Mouse (Mus musculus) small intestine, adult 2 months (tissue): ENCODE data around the gene Cfap45. TPM values are rescaled to one million over a fixed set of nuclear protein-coding genes. Genes with fewer than 3 reads are reported as not detected.
A peak's percentile ranks its signal among the peaks of the same experiment; 100 is the strongest.

Experiments
- H3K27ac ChIP-seq: fragments of 200-500 bp; 2 replicates; pipeline ENCODE4 v1.5.1; 2012; ENCODE audit warnings: low read depth, low read length, control low read depth, inconsistent platforms; ENCODE audit not compliant: insufficient read depth
- H3K27me3 ChIP-seq: fragments of 200-500 bp; 2 replicates; pipeline ENCODE4 v1.6.1; 2012; ENCODE audit warnings: mild to moderate bottlenecking, moderate library complexity, low read length, inconsistent platforms; ENCODE audit not compliant: control insufficient read depth, insufficient read depth
- H3K36me3 ChIP-seq: fragments of 200-500 bp; 2 replicates; pipeline ENCODE4 v1.6.1; 2012; ENCODE audit warnings: mild to moderate bottlenecking, low read length, control low read depth, inconsistent platforms; ENCODE audit not compliant: control insufficient read depth, insufficient read depth
- H3K4me1 ChIP-seq: fragments of 200-500 bp; 2 replicates; pipeline ENCODE4 v1.6.1; 2012; ENCODE audit warnings: low read length, inconsistent platforms, mixed read lengths; ENCODE audit not compliant: control insufficient read depth, insufficient read depth, insufficient read length
- H3K4me3 ChIP-seq: fragments of 200-500 bp; 2 replicates; pipeline ENCODE4 v1.5.1; 2012; ENCODE audit warnings: low read depth, mild to moderate bottlenecking, control low read depth, inconsistent platforms, low read length, moderate library complexity
- CTCF ChIP-seq: fragments of 200-500 bp; IDR thresholded peaks from 2 replicates; pipeline ENCODE4 v1.5.1; 2012; ENCODE audit warnings: low read depth, mild to moderate bottlenecking, control low read depth, inconsistent platforms, low read length, moderate library complexity, mixed read lengths; ENCODE audit not compliant: insufficient replicate concordance, insufficient read length; ENCODE audit errors: extremely low read depth
- POLR2A ChIP-seq: fragments of 200-500 bp; IDR thresholded peaks from 2 replicates; pipeline ENCODE4 v1.6.1; 2012; ENCODE audit warnings: low read depth, mild to moderate bottlenecking, control low read depth, inconsistent platforms, low read length, moderate library complexity
- WGBS: fragments of 180-500 bp; shearing (Covaris S2); methylation state at CpG from one replicate; pipeline ENCODE4 v1.1.7; 2018; 5-methylcytosine and 5-hydroxymethylcytosine counted together
- polyA plus RNA-seq: library from polyadenylated mRNA; depleted of rRNA; stranded (reverse); fragments of >200 nt; gene quantifications from 2 replicates; pipeline ENCODE4 v1.2.3, GENCODE M21; 2012

Cfap45 gene
- polyA plus RNA-seq, 1 experiment, result 0.29 TPM

DNA sequence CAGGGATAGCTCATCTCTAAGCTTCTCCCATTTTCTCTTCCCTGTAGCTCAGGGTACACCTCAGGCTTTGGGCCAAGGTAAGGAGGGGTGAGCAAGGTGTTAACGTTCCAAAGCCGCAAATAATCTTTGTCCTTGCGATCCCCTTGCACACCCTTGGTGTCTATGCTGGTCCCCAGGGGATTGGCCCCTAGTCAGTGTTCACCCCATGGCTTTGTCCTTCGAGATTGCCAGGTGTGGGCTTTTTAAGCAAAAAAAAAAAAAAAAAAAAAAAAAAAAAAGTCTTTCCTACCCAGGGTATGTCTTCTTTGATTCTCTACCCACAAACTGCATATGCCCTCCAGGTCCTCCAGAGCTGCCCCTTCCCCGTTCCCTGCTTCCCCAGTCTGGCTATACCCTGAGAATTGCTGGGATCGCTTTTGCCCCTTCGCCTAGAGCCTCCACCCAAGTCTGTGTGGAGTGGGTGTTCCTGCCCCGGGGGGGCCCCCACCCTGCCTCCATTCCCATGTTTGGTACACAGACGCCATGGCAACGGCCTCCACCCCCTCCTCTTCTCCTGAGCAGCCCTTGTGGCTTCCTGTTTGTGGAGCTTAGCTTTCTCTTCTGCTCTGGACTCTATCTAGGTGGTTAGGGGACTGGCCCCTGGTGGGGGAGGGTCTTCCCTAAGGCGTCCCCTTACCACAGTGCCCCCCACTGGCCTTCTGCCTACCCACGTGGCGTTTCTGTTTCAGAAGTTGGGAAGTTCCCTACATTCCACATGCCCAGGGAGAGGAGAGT is 19.0 kb upstream of the Cfap45 start:
- H3K36me3 ChIP-seq, result peaks cover 25% of the 10 kb centered on the region
- peaks cover 21% of the 10 kb centered on the region for H3K4me1 ChIP-seq
- 5% methylated on average over 13 of the region's 13 CpGs for WGBS
- peak overlapping the region; percentile 97 for H3K27ac ChIP-seq
- TF ChIP-seq CTCF (no peak; the same call in 1 of the 2 replicates), POLR2A (no peak)
- H3K4me3 ChIP-seq, result peak overlapping the region; percentile 90
- no peaks in the 10 kb centered on the region for H3K27me3 ChIP-seq

DNA sequence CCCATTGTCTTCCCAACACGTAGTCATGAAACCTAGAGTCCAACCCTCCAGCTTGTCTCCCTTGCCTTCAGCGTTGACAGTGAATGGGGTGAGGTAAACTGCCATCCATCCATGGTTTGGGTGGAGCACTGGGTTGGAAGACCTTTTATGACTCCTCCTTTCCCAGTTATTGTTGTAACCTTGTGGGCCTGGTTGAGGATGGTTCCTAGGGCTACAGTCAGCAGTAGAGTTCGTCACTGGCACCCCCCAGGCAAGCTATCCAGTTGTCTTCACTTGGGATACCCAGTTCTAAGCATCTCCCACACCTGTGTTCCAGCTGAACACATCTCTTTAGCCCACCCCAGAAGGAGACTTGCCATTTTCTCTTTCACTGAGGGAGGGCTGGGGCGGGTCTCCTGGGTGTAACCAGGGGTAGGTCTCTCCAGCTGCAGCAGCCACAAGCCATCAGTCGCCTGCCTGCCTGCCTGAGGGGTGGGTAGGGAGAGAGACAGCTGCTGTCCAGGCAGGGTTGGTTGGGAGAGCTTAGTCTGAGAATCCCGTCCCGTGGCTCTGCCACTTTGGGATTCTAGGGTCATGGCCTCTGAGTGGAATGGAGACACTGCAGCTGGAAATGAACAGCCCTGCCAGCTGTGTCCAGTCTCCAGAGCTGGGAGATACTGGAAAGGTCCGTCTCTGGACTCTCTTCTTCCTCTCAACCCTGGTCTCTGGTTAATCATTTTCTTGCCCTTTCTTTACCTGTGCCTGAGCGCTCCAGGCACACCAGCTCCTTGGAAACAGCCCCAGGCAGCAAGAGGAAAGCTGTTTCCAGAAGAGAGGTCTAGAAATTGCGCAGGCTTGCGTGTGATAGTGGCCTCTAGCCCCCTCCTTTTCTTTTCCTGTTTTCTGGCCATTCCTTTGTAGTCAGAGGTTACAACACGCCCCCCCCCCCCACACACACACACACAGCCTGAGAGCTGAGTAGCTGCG is 18.2 kb upstream of the Cfap45 start:
- H3K27me3 ChIP-seq, result no peaks in the 10 kb centered on the region
- peak overlapping the region; percentile 97 for H3K27ac ChIP-seq
- peaks cover 23% of the 10 kb centered on the region for H3K4me1 ChIP-seq
- H3K36me3 ChIP-seq, result peaks cover 28% of the 10 kb centered on the region
- WGBS, result 7% methylated on average over 13 of the region's 13 CpGs
- no peak; the same call in 1 of the 2 replicates for TF ChIP-seq CTCF
- TF ChIP-seq POLR2A, result no peak
- peak overlapping the region; percentile 90 for H3K4me3 ChIP-seq

DNA sequence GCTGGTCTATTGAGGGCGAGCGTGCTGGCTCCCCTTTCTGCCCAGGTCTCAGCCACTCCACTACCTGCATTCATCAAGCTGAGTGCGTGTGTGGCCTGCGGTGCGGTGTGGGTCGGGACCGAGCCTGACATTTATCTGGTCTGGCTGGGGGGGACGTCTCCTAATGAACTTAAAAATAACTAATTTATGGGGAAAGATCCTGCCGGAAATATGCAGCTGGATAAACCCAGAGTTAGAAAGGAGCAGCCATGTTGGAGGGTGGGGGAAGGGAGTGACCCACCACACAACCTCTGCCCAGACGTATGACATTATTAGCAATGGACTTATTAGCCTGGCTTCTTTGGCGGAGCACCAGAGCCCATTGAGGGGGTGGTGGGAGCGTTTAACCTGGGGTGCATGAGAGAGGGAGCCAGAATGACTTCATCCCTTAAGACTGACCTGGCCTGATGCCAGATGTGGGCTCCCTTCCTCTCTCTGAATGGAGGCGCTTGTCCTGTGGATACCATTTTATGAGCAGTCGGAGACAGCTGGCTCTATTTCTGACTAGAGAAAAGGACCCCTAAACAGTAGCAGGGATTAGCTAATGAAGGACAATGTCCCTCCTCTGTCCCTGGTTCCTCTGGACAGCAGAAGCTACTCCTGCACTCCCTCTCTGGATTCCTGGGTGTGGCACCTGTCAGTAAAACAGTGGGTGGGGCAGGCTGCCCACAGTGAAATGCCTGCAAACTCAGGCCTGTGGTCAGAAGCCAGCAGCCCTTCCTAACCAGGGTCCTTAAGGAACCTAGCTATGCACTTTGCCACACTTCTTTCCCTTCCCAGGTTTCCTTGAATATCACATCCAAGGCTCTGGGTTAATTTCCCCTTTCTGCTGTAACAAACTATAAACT is 17.2 kb upstream of the Cfap45 start:
- WGBS, result 18% methylated on average over 14 of the region's 14 CpGs
- H3K27ac ChIP-seq, result peak overlapping the region; percentile 97

DNA sequence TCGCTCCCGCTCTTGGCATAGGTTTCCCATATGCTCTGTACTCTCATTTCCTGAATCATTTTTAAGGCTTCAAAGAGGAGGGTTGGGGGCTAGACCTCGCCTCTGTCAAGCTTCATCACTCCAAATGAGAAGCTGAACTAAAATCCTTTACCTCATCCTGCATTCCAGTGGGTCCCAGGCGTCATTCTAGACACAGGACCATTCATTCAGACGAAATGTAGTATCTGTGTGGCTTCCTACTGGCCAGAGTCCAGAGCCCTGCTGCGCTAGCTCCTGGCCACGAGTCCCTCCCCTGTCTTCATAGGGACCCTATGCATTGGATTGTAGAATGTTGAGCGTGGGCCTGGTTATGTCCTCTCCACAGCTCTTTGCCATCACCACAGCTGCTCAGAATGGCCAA is 15.8 kb upstream of the Cfap45 start:
- no peak overlapping the region for H3K4me3 ChIP-seq
- no peak overlapping the region for H3K27ac ChIP-seq
- H3K27me3 ChIP-seq, result no peaks in the 10 kb centered on the region
- H3K36me3 ChIP-seq, result peaks cover 36% of the 10 kb centered on the region
- peaks cover 24% of the 10 kb centered on the region for H3K4me1 ChIP-seq
- WGBS, result 79% methylated on average over 8 of the region's 8 CpGs
- no peak for TF ChIP-seq POLR2A
- TF ChIP-seq CTCF, result no peak

More for the DNA sequence above, 17.2 kb upstream of the Cfap45 start:
- TF ChIP-seq POLR2A (no peak), CTCF (peak; percentile 6; the same call in 1 of the 2 replicates)
- H3K4me3 ChIP-seq, result peak overlapping the region; percentile 90
- peaks cover 24% of the 10 kb centered on the region for H3K4me1 ChIP-seq
- peaks cover 36% of the 10 kb centered on the region for H3K36me3 ChIP-seq
- H3K27me3 ChIP-seq, result no peaks in the 10 kb centered on the region

DNA sequence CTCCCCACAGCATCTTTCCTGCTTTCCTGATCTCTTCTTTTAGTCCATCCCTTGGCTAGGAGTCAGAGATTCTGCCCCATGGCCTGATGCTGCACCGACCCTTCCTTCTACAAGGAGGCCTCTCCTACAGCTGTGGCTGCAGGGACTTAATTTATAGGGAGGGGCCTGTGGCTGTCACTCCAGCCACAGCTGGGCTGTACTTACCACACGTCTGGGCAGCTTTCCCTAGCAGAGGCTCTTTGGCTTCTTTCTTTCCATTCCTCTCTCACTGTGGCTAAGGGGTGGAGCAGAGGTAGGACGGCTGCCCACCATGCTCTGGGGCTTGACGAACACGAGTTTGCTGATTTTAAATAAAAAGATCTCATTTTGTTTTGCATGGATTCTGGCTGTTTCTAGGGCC is 13.6 kb upstream of the Cfap45 start:
- WGBS, result 62% methylated on average over 5 of the region's 5 CpGs
- TF ChIP-seq POLR2A (no peak), CTCF (no peak)

GRCm38 (mm10) chr1:172507701-172508100 is 12.9 kb upstream of the Cfap45 start:
- WGBS, result 91% methylated on average over 3 of the region's 3 CpGs
- no peak overlapping the region for H3K27ac ChIP-seq

More for the DNA sequence above, 13.6 kb upstream of the Cfap45 start:
- H3K27me3 ChIP-seq, result no peaks in the 10 kb centered on the region
- peaks cover 29% of the 10 kb centered on the region for H3K4me1 ChIP-seq
- no peak overlapping the region for H3K27ac ChIP-seq
- no peak overlapping the region for H3K4me3 ChIP-seq
- H3K36me3 ChIP-seq, result peaks cover 36% of the 10 kb centered on the region

More at GRCm38 (mm10) chr1:172507701-172508100, 12.9 kb upstream of the Cfap45 start:
- TF ChIP-seq POLR2A, result no peak
- TF ChIP-seq CTCF, result no peak
- Histone ChIP-seq H3K36me3 (peaks cover 36% of the 10 kb centered on the region), H3K4me1 (peaks cover 23% of the 10 kb centered on the region), H3K4me3 (no peak overlapping the region), H3K27me3 (no peaks in the 10 kb centered on the region)
